Mouse (Mus musculus) intestine, embryonic 15.5 days (tissue): ENCODE data around the gene Rarb. TPM values are rescaled to one million over a fixed set of nuclear protein-coding genes. Genes with fewer than 3 reads are reported as not detected.

Experiments used
- ATAC-seq: fragments of 200-750 bp; cut with Nextera tagmentation; 2 replicates; pipeline ENCODE4 v1.8.0; 2017; ENCODE audit warnings: moderate TSS enrichment, moderate library complexity
- H3K27ac ChIP-seq: fragments of 300-500 bp; sonication (generic); 2 replicates; pipeline ENCODE4 v1.5.1; 2015; ENCODE audit warnings: mild to moderate bottlenecking, inconsistent platforms
- H3K27me3 ChIP-seq: fragments of 300-500 bp; sonication (generic); replicated peaks from 2 replicates; pipeline ENCODE4 v1.6.1; 2015; ENCODE audit warnings: inconsistent platforms
- H3K36me3 ChIP-seq: fragments of 300-500 bp; sonication (generic); 2 replicates; pipeline ENCODE4 v1.6.1; 2015; ENCODE audit warnings: inconsistent platforms
- H3K4me1 ChIP-seq: fragments of 300-500 bp; sonication (generic); replicated peaks from 2 replicates; pipeline ENCODE4 v1.6.1; 2015; ENCODE audit warnings: inconsistent platforms
- H3K4me2 ChIP-seq: fragments of 300-500 bp; sonication (generic); replicated peaks from 2 replicates; pipeline ENCODE4 v1.6.1; 2015; ENCODE audit warnings: mild to moderate bottlenecking, inconsistent platforms
- H3K4me3 ChIP-seq: fragments of 300-500 bp; sonication (generic); replicated peaks from 2 replicates; pipeline ENCODE4 v1.5.1; 2015; ENCODE audit warnings: inconsistent platforms
- H3K9ac ChIP-seq: fragments of 300-500 bp; sonication (generic); 2 replicates; pipeline ENCODE4 v1.6.1; 2015; ENCODE audit warnings: inconsistent platforms
- H3K9me3 ChIP-seq: fragments of 300-500 bp; sonication (generic); 2 replicates; pipeline ENCODE4 v1.6.1; 2016; ENCODE audit warnings: inconsistent platforms
- WGBS: fragments of 180-500 bp; shearing (Covaris S2); methylation state at CpG from one replicate; pipeline ENCODE4 v1.1.7; 2015; 5-methylcytosine and 5-hydroxymethylcytosine counted together
- polyA plus RNA-seq: library from polyadenylated mRNA; unstranded; fragments of >200 nt; fragmentation: Nextera tagmentation; extraction: Ambion mirVana; gene quantifications from 2 replicates; pipeline ENCODE4 v1.2.1, GENCODE M21; 2015

Gene Rarb
- polyA plus RNA-seq, 1 experiment from 2014 or later: 10.2 TPM

DNA sequence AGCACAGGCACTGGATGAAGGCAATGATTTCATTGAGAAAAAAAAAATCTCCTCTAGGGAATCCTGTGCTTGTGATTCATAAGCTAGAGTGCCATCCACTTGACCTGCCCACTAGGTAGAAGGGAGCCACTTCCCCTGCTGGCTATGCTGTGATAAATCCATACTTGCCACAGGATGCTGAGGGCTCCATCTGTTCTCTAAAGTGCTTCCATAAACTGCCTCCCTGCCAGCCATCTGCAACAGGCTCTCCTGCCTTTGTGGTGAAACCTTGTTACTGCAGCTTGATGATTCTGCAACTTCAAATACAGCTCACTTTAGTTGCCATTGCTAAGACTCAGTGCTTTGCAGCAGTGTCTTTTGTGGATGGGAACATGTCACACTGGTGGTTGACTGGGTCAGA lies 213.5 kb downstream of the Rarb start:
- Histone ChIP-seq H3K9ac (no peak overlapping the region), H3K27ac (no peak overlapping the region), H3K4me3 (no peak overlapping the region), H3K36me3 (no peaks in the 10 kb centered on the region), H3K4me1 (peaks cover 10% of the 10 kb centered on the region; the same call in 1 of the 2 replicates), H3K9me3 (no peaks in the 10 kb centered on the region), H3K27me3 (no peaks in the 10 kb centered on the region), H3K4me2 (no peak overlapping the region)
- ATAC-seq: no peak

DNA sequence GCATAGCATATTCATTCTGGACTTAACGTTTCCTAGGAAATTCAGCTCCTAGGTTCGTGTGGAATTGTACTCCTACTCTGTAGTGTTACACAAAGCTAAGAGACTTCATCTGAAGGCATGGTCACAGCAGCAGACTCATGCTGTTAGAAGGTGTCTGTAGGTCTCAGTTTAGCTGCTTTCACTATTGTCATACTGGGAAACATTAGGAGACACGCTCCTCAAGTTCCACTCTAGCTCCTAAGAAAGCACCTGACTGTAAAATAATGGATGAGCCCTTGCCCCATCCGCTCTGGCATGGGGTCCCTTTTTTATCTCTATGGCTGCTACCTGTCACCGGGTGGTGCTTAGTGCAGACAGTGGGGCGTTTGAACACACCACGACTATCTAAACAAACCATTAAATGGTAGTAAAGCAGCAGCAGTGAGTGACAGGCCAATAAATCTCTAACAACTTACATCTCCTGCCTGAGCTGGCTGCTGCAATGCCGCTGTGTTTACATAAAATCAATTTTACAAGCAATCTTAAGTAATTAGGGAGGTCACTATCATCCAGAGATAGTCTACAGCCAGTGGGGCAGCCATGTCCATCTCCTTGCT lies 214.4 kb downstream of the Rarb start:
- Histone ChIP-seq H3K9ac (no peak overlapping the region), H3K27me3 (no peaks in the 10 kb centered on the region), H3K36me3 (no peaks in the 10 kb centered on the region), H3K27ac (no peak overlapping the region), H3K4me1 (peaks cover 10% of the 10 kb centered on the region; the same call in 1 of the 2 replicates), H3K9me3 (no peaks in the 10 kb centered on the region), H3K4me2 (peak overlapping the region; percentile 9; the same call in 1 of the 2 replicates), H3K4me3 (no peak overlapping the region)
- ATAC-seq: peak; percentile 85
- 14% methylated on average over 8 of the region's 8 CpGs for WGBS

DNA sequence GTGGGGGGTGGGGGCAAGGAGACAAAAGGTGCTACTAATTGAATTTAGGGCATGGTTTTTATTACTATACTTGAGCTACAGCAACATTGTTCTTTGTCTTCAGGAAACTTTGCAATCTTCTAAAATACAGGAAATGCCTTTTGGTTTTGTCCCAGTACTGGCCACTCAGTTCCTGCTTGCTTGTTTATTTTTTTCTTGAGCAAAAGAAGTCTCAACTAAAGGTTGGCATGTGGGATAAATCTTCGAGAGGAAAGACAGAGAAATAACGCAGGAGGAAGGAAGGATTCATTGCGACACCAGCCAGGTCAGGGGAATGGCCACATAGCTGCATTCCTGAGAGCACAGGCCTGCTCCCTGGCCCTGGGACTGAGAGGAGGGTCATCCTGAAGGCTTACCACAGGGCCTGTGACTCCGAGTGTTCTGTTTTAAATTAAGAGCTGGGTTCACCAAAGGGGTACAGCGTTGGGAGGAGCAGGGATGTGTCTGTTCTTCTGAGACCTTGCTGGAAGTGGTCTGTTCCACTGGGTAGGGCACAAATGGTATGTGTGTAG lies 215.8 kb downstream of the Rarb start:
- H3K27me3 ChIP-seq: no peaks in the 10 kb centered on the region
- H3K27ac ChIP-seq: no peak overlapping the region
- no peaks in the 10 kb centered on the region for H3K36me3 ChIP-seq
- no peak overlapping the region for H3K9ac ChIP-seq
- no peaks in the 10 kb centered on the region for H3K9me3 ChIP-seq
- H3K4me3 ChIP-seq: no peak overlapping the region
- ATAC-seq: no peak
- H3K4me2 ChIP-seq: no peak overlapping the region
- peaks cover 13% of the 10 kb centered on the region; the same call in 1 of the 2 replicates for H3K4me1 ChIP-seq
- 20% methylated on average over 5 of the region's 5 CpGs for WGBS

DNA sequence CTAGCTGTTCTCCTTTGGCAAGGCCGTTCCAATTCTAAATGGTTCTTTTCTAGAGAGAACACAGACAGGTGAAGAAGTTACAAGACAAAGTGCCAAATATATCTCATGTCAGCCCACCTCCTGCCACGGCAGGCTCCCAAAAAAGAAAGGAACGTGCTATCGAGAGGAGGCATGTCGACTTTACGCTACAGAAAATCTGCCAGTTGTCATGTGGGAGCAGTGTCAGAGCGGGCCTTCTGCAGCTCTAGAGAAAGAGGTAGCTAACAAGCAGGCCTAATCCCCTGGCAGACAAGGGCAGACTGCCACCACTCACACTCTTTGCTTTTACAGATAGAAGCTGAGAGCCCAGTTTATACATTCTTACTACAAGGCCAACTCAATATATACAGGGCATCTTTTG lies 219.7 kb downstream of the Rarb start:
- Histone ChIP-seq H3K27me3 (no peaks in the 10 kb centered on the region), H3K4me3 (no peak overlapping the region), H3K4me2 (no peak overlapping the region), H3K36me3 (no peaks in the 10 kb centered on the region), H3K27ac (no peak overlapping the region), H3K9me3 (no peaks in the 10 kb centered on the region), H3K9ac (no peak overlapping the region), H3K4me1 (peaks cover 7% of the 10 kb centered on the region; the same call in 1 of the 2 replicates)
- WGBS: 69% methylated on average over 7 of the region's 7 CpGs
- ATAC-seq: no peak

DNA sequence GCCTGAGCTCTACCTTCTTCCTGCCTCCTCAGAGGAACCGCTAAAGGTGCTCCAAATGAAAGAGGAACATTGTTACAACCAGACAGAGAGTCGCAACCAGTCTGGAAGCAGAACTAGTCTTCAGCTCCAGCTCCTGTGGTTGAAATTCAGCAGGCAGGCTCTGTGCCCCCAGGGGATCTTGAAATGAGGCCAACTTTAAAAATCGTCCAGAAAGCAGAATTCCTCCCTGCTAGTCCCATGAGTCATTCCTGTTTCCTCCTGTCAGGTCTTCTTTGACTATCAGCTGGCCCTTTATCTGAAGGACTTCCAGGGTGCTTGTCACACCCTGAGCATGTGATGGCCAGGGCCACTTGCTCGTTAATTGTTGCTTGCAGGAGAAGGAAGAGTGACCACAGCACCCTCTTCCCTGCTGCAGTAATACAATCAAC lies 220.9 kb downstream of the Rarb start:
- Histone ChIP-seq H3K27me3 (no peaks in the 10 kb centered on the region), H3K4me3 (no peak overlapping the region)
- 28% methylated on average over 4 of the region's 4 CpGs for WGBS

DNA sequence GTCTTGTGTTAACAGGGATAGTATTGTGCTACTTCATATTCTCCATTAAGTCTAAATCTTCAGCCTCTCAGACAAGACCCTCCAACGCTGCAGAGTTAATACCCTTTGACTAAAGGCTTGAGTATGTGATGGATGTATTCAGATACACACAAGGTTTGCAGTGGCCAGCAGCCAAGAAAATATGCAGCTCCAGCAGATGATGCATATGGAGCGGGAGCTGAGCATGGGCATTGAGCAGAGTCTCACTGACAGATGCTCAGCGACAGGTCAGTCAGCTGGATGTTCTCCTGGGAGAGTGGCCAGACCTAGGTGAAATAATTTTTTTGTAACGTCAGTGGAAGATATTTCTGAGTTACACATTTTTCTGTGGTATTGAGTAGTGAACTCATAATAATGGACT lies 229.8 kb downstream of the Rarb start:
- Histone ChIP-seq H3K4me2 (no peak overlapping the region), H3K27ac (no peak overlapping the region), H3K9ac (no peak overlapping the region), H3K4me1 (no peaks in the 10 kb centered on the region), H3K4me3 (no peak overlapping the region), H3K36me3 (no peaks in the 10 kb centered on the region), H3K27me3 (no peaks in the 10 kb centered on the region), H3K9me3 (no peaks in the 10 kb centered on the region)
- ATAC-seq: no peak
- WGBS: 46% methylated on average over 4 of the region's 4 CpGs

More for the DNA sequence above, 220.9 kb downstream of the Rarb start:
- Histone ChIP-seq H3K36me3 (no peaks in the 10 kb centered on the region), H3K4me2 (no peak overlapping the region), H3K9me3 (no peaks in the 10 kb centered on the region), H3K9ac (no peak overlapping the region), H3K27ac (no peak overlapping the region), H3K4me1 (peaks cover 4% of the 10 kb centered on the region; the same call in 1 of the 2 replicates)
- 0 out of 2 replicates have a peak, but pooled peaks have one; percentile 36 for ATAC-seq

DNA sequence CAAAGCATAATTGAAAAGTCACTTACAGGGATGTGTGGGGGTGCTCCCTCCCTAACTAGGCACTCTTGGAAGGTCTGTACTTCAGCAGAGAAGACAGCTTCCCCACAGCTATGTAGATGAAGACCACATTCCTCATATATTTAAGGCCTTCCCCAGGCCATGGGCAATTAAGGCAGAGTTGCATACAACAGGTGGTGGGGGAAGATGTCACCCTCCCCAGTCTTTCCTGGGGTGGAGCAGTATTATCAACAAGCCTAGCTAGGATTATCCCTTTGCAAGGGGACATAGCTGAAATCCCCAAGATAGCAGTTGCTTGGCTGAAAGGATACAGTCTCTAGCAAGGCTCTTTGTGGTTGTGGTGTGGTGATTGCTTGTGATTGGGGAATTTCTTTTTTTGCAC lies 240.9 kb downstream of the Rarb start:
- ATAC-seq: no peak
- no peak overlapping the region for H3K4me3 ChIP-seq

DNA sequence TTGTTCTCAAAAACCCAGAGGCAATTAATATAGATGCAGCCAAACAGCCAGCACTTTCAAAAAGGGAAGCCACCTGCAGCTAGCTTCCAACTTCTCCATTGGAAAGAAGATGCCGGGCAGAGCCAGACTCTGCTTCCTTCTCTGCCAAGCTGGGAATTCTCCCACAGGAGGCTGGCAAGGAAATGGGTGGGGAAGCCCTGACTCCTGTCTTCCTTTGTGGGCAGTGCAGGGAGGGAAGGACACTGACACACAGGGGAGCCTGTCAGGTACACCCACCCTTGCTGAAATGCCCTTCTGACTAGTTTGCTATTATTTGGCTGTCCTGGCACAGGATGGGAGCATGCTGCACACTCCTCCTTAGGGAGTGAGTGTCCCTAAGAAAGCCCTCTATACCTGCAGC lies 241.9 kb downstream of the Rarb start:
- H3K36me3 ChIP-seq: no peaks in the 10 kb centered on the region
- no peak for ATAC-seq
- WGBS: 55% methylated on average over 1 of the region's 1 CpGs

More for the DNA sequence above, 240.9 kb downstream of the Rarb start:
- Histone ChIP-seq H3K27me3 (0 out of 2 replicates have a peak, but pooled peaks cover 4% of the 10 kb centered on the region), H3K36me3 (no peaks in the 10 kb centered on the region), H3K4me1 (0 out of 2 replicates have a peak, but pooled peaks cover 9% of the 10 kb centered on the region), H3K9ac (no peak overlapping the region), H3K9me3 (no peaks in the 10 kb centered on the region), H3K4me2 (no peak overlapping the region), H3K27ac (no peak overlapping the region)

DNA sequence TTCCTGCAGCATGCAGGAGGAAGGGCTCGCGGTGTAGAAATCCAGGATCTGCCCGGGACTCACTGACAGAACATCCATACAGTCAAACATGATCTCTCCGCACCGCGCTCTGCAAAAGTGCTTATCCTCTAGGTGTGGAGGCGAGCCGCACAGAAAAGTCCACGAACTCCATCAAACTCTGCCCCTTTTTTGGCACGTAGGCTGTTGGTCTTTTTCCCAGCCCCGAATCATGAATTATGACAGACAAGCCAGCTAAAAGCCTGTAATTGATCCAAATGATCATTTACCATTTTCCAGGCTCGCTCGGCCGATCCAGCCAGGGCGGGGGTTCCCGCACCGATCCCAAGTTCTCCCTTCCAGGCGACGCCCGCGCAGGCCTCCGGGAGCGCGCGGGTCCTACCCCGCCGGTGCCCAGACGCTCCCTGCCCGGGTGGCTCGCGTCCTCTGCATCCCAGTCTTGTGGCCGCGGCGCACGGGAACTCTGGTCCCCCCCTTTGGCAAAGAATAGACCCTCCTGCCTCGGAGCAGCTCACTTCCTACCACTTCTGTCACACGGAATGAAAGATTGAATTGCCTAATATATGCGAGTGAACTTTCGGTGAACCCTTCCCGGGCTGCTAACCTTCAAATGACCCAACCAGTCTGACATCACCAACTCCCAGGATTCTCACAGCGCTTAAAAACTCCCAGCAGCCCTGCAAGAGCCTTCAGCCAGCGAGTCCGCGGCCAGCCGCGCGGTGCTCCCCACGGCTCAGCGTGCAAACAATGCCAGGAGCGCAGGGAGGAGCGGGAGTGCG lies 243.8 kb downstream of the Rarb start:
- peak overlapping the region; percentile 85 for H3K27ac ChIP-seq
- WGBS: under 1% methylated on average over 52 of the region's 52 CpGs
- H3K9me3 ChIP-seq: no peaks in the 10 kb centered on the region
- no peaks in the 10 kb centered on the region for H3K36me3 ChIP-seq
- H3K9ac ChIP-seq: peak overlapping the region; percentile 65
- ATAC-seq: peak; percentile 96
- peak overlapping the region; percentile 85 for H3K4me2 ChIP-seq
- H3K4me3 ChIP-seq: peak overlapping the region; percentile 58
- 0 out of 2 replicates have a peak, but pooled peaks cover 9% of the 10 kb centered on the region for H3K4me1 ChIP-seq
- 0 out of 2 replicates have a peak, but pooled peaks cover 4% of the 10 kb centered on the region for H3K27me3 ChIP-seq

More for the DNA sequence above, 241.9 kb downstream of the Rarb start:
- Histone ChIP-seq H3K4me3 (no peak overlapping the region), H3K9ac (no peak overlapping the region), H3K9me3 (no peaks in the 10 kb centered on the region), H3K4me2 (no peak overlapping the region), H3K27ac (no peak overlapping the region), H3K27me3 (0 out of 2 replicates have a peak, but pooled peaks cover 4% of the 10 kb centered on the region), H3K4me1 (0 out of 2 replicates have a peak, but pooled peaks cover 9% of the 10 kb centered on the region)

DNA sequence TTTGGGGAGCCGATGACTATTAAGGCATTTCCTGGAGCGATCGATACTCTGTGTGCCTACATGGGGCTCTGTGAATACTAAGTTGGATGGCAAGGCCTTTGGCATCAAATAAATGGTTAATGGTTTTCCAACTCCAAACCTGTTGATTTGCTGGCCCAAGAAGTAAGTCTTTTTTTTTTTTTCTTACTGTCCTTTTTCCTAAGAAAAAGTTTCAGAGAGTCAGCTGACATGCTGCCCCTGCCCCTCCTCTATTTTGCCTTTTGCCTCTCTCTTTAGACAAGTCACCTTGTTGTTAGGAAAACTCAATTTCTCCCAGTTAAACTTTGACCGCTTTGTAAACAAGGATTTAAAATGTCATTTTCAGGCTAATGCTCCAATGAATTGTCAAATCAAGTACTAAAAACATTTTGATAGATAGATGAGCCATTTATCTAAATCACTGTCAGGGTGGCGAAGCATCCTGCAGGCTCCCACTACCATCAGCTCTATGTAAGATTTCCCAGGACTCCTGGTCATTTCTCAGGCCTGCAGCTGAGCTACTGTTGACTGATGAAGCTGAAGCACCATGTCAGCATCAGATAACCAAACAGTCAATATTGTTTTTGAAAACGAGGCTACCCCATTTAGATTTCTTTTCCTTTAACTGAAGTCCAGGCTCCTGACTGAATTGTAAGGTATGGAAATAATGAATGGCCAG lies 245.3 kb downstream of the Rarb start:
- 41% methylated on average over 6 of the region's 6 CpGs for WGBS
- H3K4me3 ChIP-seq: peak overlapping the region; percentile 58
- no peak for ATAC-seq
- H3K9me3 ChIP-seq: no peaks in the 10 kb centered on the region
- H3K9ac ChIP-seq: peak overlapping the region; percentile 32
- 0 out of 2 replicates have a peak, but pooled peaks cover 4% of the 10 kb centered on the region for H3K27me3 ChIP-seq
- no peaks in the 10 kb centered on the region for H3K36me3 ChIP-seq
- no peak overlapping the region for H3K27ac ChIP-seq
- peak overlapping the region; percentile 85 for H3K4me2 ChIP-seq
- 0 out of 2 replicates have a peak, but pooled peaks cover 12% of the 10 kb centered on the region for H3K4me1 ChIP-seq

DNA sequence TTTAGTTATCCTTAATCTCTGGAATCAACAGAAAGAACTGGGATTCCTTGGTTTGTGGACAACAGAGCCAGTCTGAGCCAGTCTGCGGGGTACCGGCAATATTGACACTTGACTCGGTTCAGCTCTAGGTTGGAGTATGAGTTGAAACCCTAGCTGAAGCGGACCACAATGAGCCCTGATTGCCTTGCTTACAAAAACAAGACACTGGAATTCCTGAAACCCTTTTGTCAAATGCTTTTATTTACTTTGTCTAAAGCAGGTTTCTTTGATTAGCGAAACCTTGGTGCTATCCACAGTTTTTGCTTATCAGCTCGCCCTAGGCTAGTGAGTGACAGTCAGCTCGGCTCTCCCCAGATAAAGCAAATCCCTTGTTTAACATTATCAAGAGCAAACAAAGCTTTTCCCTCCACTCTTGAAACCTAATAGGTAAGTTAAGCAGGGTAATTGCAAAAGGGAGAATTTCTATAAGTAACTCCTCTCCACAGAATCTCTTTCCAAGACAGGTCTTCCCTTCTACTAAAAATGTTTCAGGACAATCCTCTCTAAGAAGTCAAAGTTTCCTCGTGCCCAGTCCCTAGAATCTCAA lies 246.1 kb downstream of the Rarb start:
- 27% methylated on average over 8 of the region's 8 CpGs for WGBS
- no peak for ATAC-seq
- H3K4me2 ChIP-seq: peak overlapping the region; percentile 85
- H3K27me3 ChIP-seq: 0 out of 2 replicates have a peak, but pooled peaks cover 4% of the 10 kb centered on the region
- H3K9me3 ChIP-seq: no peaks in the 10 kb centered on the region
- H3K36me3 ChIP-seq: no peaks in the 10 kb centered on the region
- no peak overlapping the region for H3K27ac ChIP-seq
- peak overlapping the region; percentile 58; the same call in 1 of the 2 replicates for H3K4me3 ChIP-seq
- H3K9ac ChIP-seq: 0 out of 2 replicates have a peak overlapping the region, but pooled peaks have one; percentile 10
- H3K4me1 ChIP-seq: 0 out of 2 replicates have a peak, but pooled peaks cover 12% of the 10 kb centered on the region
